Mouse (Mus musculus) myocyte (in vitro differentiated cells): ENCODE measurements around the gene Atp6ap1l.

ENCODE experiments used
- MYOD1 ChIP-seq, 3 experiments: IDR thresholded peaks; one replicate each; pipeline ENCODE4 v1.6.1; 2011; ENCODE audit warnings: control low read depth in 2 of 3, low read depth in 2 of 3, mild to moderate bottlenecking in 2 of 3, moderate library complexity in 1 of 3; ENCODE audit not compliant: insufficient read length in 2 of 3, control insufficient read depth in 1 of 3
- POLR2A ChIP-seq: IDR thresholded peaks from one replicate; pipeline ENCODE4 v1.6.1; 2011; ENCODE audit warnings: low read depth, mild to moderate bottlenecking, control low read depth, moderate library complexity; ENCODE audit not compliant: insufficient read length
- POLR2AphosphoS2 ChIP-seq: IDR thresholded peaks from one replicate; pipeline ENCODE4 v1.6.1; 2011; ENCODE audit warnings: low read depth, control low read depth; ENCODE audit not compliant: insufficient read length
- TCF12 ChIP-seq: IDR thresholded peaks from one replicate; pipeline ENCODE4 v1.6.1; 2011; ENCODE audit warnings: mild to moderate bottlenecking, control low read depth; ENCODE audit not compliant: poor library complexity, insufficient read depth, severe bottlenecking
- USF1 ChIP-seq: IDR thresholded peaks from one replicate; pipeline ENCODE4 v1.6.1; 2011; ENCODE audit warnings: low read depth, mild to moderate bottlenecking, control low read depth, moderate library complexity

DNA sequence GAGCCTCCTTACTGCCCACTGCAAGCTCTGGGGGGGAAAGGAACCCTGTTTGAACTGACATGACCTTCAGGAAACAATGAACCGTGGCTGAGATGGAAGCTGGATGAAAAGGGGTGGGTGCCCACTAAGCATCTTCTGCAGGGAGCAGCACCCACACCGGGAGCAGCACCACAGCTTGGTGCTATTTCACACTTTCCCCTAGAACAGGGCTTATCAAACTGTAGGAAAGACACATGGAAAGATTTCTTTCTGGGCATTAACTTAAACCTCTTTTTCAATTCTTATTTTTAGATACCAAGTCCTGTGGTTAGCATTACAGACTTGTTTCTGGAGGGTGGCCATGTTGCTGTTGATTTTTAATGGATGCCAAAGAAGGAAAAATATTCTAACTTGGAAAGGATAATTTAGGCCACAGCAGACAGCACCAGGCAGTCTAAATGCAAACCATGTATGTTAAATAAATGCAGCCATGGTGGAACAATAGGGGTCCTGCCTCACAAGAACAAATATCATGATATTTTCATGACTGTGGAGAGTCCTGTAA lies 44.2 kb downstream of the Atp6ap1l start:
- TF ChIP-seq POLR2A (no peak), POLR2AphosphoS2 (no peak), MYOD1 (IDR thresholded peaks at IDR 0.05; ENCODE audit: control insufficient read depth in 1 of 3, insufficient read length in 2 of 3, low read depth in 2 of 3) (no peak), TCF12 (no peak), USF1 (no peak)
